Mouse (Mus musculus): Measurements from ENCODE around the gene Pip5k1c. TPM values are rescaled to one million over a fixed set of nuclear protein-coding genes. Genes with fewer than 3 reads are reported as not detected.

Gene Pip5k1c
- polyA plus RNA-seq, 1 experiment = 70.7 TPM

- no peak for DNase-seq
- no peak overlapping the region for H3K27ac ChIP-seq (ENCODE audit: insufficient read depth, low read depth, low read length)
- H3K4me1 ChIP-seq (ENCODE audit: control insufficient read depth, insufficient read depth, low read length) = peaks cover 5% of the 10 kb centered on the region; the same call in 1 of the 2 replicates
- TF ChIP-seq CTCF (conservative IDR thresholded peaks at IDR 0.05; ENCODE audit: insufficient read depth, insufficient read length, low read depth, low read length) (no peak), POLR2A (IDR thresholded peaks at IDR 0.05; ENCODE audit: low read depth, low read length) (no peak)
- no peaks in the 10 kb centered on the region for H3K27me3 ChIP-seq (replicated peaks; ENCODE audit: control insufficient read depth, insufficient read depth, low read length)
- 88% methylated on average over 27 of the region's 27 CpGs for WGBS
- no peak overlapping the region for H3K4me3 ChIP-seq (ENCODE audit: insufficient read depth, low read depth, low read length)
- H3K36me3 ChIP-seq (ENCODE audit: control insufficient read depth, insufficient read depth, low read length) = no peaks in the 10 kb centered on the region; the same call in 1 of the 2 replicates
Measured at GRCm38 (mm10) chr10:81322444-81322843, 29.7 kb downstream of the Pip5k1c start.

- 85% methylated on average over 23 of the region's 23 CpGs for WGBS
- no peak for DNase-seq
- H3K4me3 ChIP-seq (ENCODE audit: insufficient read depth, low read depth, low read length) = no peak overlapping the region
- peaks cover 5% of the 10 kb centered on the region; the same call in 1 of the 2 replicates for H3K4me1 ChIP-seq (ENCODE audit: control insufficient read depth, insufficient read depth, low read length)
- no peaks in the 10 kb centered on the region for H3K27me3 ChIP-seq (replicated peaks; ENCODE audit: control insufficient read depth, insufficient read depth, low read length)
- H3K36me3 ChIP-seq (ENCODE audit: control insufficient read depth, insufficient read depth, low read length) = no peaks in the 10 kb centered on the region; the same call in 1 of the 2 replicates
- TF ChIP-seq POLR2A (IDR thresholded peaks at IDR 0.05; ENCODE audit: low read depth, low read length) (no peak), CTCF (conservative IDR thresholded peaks at IDR 0.05; ENCODE audit: insufficient read depth, insufficient read length, low read depth, low read length) (no peak)
- no peak overlapping the region for H3K27ac ChIP-seq (ENCODE audit: insufficient read depth, low read depth, low read length)
Measured at GRCm38 (mm10) chr10:81323141-81323775, 30.5 kb downstream of the Pip5k1c start.

- no peaks in the 10 kb centered on the region for H3K27me3 ChIP-seq (replicated peaks; ENCODE audit: control insufficient read depth, insufficient read depth, low read length)
- H3K4me1 ChIP-seq (ENCODE audit: control insufficient read depth, insufficient read depth, low read length) = peaks cover 5% of the 10 kb centered on the region; the same call in 1 of the 2 replicates
- H3K4me3 ChIP-seq (ENCODE audit: insufficient read depth, low read depth, low read length) = no peak overlapping the region
- TF ChIP-seq CTCF (conservative IDR thresholded peaks at IDR 0.05; ENCODE audit: insufficient read depth, insufficient read length, low read depth, low read length) (no peak), POLR2A (IDR thresholded peaks at IDR 0.05; ENCODE audit: low read depth, low read length) (no peak)
- DNase-seq = no peak
- no peaks in the 10 kb centered on the region; the same call in 1 of the 2 replicates for H3K36me3 ChIP-seq (ENCODE audit: control insufficient read depth, insufficient read depth, low read length)
- no peak overlapping the region for H3K27ac ChIP-seq (ENCODE audit: insufficient read depth, low read depth, low read length)
- WGBS = 87% methylated on average over 18 of the region's 18 CpGs
Measured at GRCm38 (mm10) chr10:81323791-81324530, 31.2 kb downstream of the Pip5k1c start.

GRCm38 (mm10) chr10:81325176-81325575, 32.4 kb downstream of the Pip5k1c start:
- WGBS = 90% methylated on average over 21 of the region's 21 CpGs
- H3K27me3 ChIP-seq (replicated peaks; ENCODE audit: control insufficient read depth, insufficient read depth, low read length) = no peaks in the 10 kb centered on the region
- no peak overlapping the region for H3K27ac ChIP-seq (ENCODE audit: insufficient read depth, low read depth, low read length)
- no peaks in the 10 kb centered on the region; the same call in 1 of the 2 replicates for H3K36me3 ChIP-seq (ENCODE audit: control insufficient read depth, insufficient read depth, low read length)
- no peak for TF ChIP-seq CTCF (conservative IDR thresholded peaks at IDR 0.05; ENCODE audit: insufficient read depth, insufficient read length, low read depth, low read length)
- TF ChIP-seq POLR2A (IDR thresholded peaks at IDR 0.05; ENCODE audit: low read depth, low read length) = no peak
- DNase-seq = no peak
- H3K4me1 ChIP-seq (ENCODE audit: control insufficient read depth, insufficient read depth, low read length) = no peaks in the 10 kb centered on the region
- no peak overlapping the region for H3K4me3 ChIP-seq (ENCODE audit: insufficient read depth, low read depth, low read length)

- 86% methylated on average over 18 of the region's 18 CpGs for WGBS
- H3K36me3 ChIP-seq (ENCODE audit: control insufficient read depth, insufficient read depth, low read length) = no peaks in the 10 kb centered on the region; the same call in 1 of the 2 replicates
- TF ChIP-seq CTCF (conservative IDR thresholded peaks at IDR 0.05; ENCODE audit: insufficient read depth, insufficient read length, low read depth, low read length) (no peak), POLR2A (IDR thresholded peaks at IDR 0.05; ENCODE audit: low read depth, low read length) (no peak)
- no peak for DNase-seq
- no peaks in the 10 kb centered on the region for H3K27me3 ChIP-seq (replicated peaks; ENCODE audit: control insufficient read depth, insufficient read depth, low read length)
- no peaks in the 10 kb centered on the region for H3K4me1 ChIP-seq (ENCODE audit: control insufficient read depth, insufficient read depth, low read length)
- H3K4me3 ChIP-seq (ENCODE audit: insufficient read depth, low read depth, low read length) = no peak overlapping the region
- no peak overlapping the region for H3K27ac ChIP-seq (ENCODE audit: insufficient read depth, low read depth, low read length)
Measured at GRCm38 (mm10) chr10:81325781-81326180, 33.0 kb downstream of the Pip5k1c start.

- H3K4me1 ChIP-seq (ENCODE audit: control insufficient read depth, insufficient read depth, low read length) = no peaks in the 10 kb centered on the region
- peak overlapping the region; percentile 79 for H3K27ac ChIP-seq (ENCODE audit: insufficient read depth, low read depth, low read length)
- TF ChIP-seq CTCF (conservative IDR thresholded peaks at IDR 0.05; ENCODE audit: insufficient read depth, insufficient read length, low read depth, low read length) (no peak), POLR2A (IDR thresholded peaks at IDR 0.05; ENCODE audit: low read depth, low read length) (no peak)
- peak overlapping the region; percentile 13; the same call in 1 of the 2 replicates for H3K4me3 ChIP-seq (ENCODE audit: insufficient read depth, low read depth, low read length)
- DNase-seq = peak; percentile 86
- 73% methylated on average over 6 of the region's 6 CpGs for WGBS
- no peaks in the 10 kb centered on the region for H3K27me3 ChIP-seq (replicated peaks; ENCODE audit: control insufficient read depth, insufficient read depth, low read length)
- H3K36me3 ChIP-seq (ENCODE audit: control insufficient read depth, insufficient read depth, low read length) = no peaks in the 10 kb centered on the region; the same call in 1 of the 2 replicates
Measured at GRCm38 (mm10) chr10:81326858-81327257, 34.1 kb downstream of the Pip5k1c start.

GRCm38 (mm10) chr10:81327959-81328358, 35.2 kb downstream of the Pip5k1c start:
- peak overlapping the region; percentile 39 for H3K4me3 ChIP-seq (ENCODE audit: insufficient read depth, low read depth, low read length)

More at GRCm38 (mm10) chr10:81327959-81328358, 35.2 kb downstream of the Pip5k1c start:
- no peaks in the 10 kb centered on the region; the same call in 1 of the 2 replicates for H3K36me3 ChIP-seq (ENCODE audit: control insufficient read depth, insufficient read depth, low read length)
- TF ChIP-seq CTCF (conservative IDR thresholded peaks at IDR 0.05; ENCODE audit: insufficient read depth, insufficient read length, low read depth, low read length) = no peak
- no peak for TF ChIP-seq POLR2A (IDR thresholded peaks at IDR 0.05; ENCODE audit: low read depth, low read length)
- H3K27me3 ChIP-seq (replicated peaks; ENCODE audit: control insufficient read depth, insufficient read depth, low read length) = no peaks in the 10 kb centered on the region
- WGBS = 30% methylated on average over 2 of the region's 2 CpGs
- DNase-seq = peak; percentile 74
- H3K4me1 ChIP-seq (ENCODE audit: control insufficient read depth, insufficient read depth, low read length) = no peaks in the 10 kb centered on the region
- H3K27ac ChIP-seq (ENCODE audit: insufficient read depth, low read depth, low read length) = peak overlapping the region; percentile 61
